Mouse (Mus musculus) cerebellum, postnatal 14 days (tissue): ENCODE measurements around the gene Gm17490.
A peak's percentile ranks its signal among the peaks of the same experiment; 100 is the strongest.
"Not testable (repeated sequence)": the region's sequence is repeated elsewhere in the genome, so short reads cannot be mapped to it uniquely, and the experiment has no call there.

ENCODE experiments used
- DNase-seq, 2 experiments: peaks; one replicate each; pipeline ENCODE4 v3.0.0; 2021; ENCODE audit warnings: mixed read lengths in 2 of 2

Gm17490 gene

GRCm38 (mm10) chr2:11623173-11623572 lies 2.9 kb downstream of the Gm17490 start:
- DNase-seq, result no peak

GRCm38 (mm10) chr2:11619598-11619997 lies 6.5 kb downstream of the Gm17490 start:
- no peak for DNase-seq

GRCm38 (mm10) chr2:11616846-11617245 lies 9.2 kb downstream of the Gm17490 start:
- DNase-seq, result no peak

- DNase-seq, result not testable (repeated sequence)
These were observed 13.1 kb downstream of the Gm17490 start for GRCm38 (mm10) chr2:11612939-11613338.

- not testable (repeated sequence) for DNase-seq
These were observed 19.3 kb downstream of the Gm17490 start for GRCm38 (mm10) chr2:11606718-11607117.

- no peak for DNase-seq
These were observed 21.2 kb downstream of the Gm17490 start for GRCm38 (mm10) chr2:11604911-11605310.

- DNase-seq, result no peak
These were observed 22.0 kb downstream of the Gm17490 start, which contains the start of gene Rbm17 for GRCm38 (mm10) chr2:11604053-11604452. Rbm17 (minus strand) TSS chr2:11604153.

- peak; percentile 96 to 98 for DNase-seq
These were observed 23.3 kb downstream of the Gm17490 start for GRCm38 (mm10) chr2:11602506-11603489.

- no peak for DNase-seq
These were observed 24.3 kb downstream of the Gm17490 start for GRCm38 (mm10) chr2:11601795-11602194.

GRCm38 (mm10) chr2:11597906-11598305 lies 28.2 kb downstream of the Gm17490 start:
- DNase-seq, result no peak

- no peak for DNase-seq
These were observed 29.4 kb downstream of the Gm17490 start for GRCm38 (mm10) chr2:11596690-11597089.

- no peak for DNase-seq
These were observed 38.1 kb downstream of the Gm17490 start for GRCm38 (mm10) chr2:11587996-11588395.

GRCm38 (mm10) chr2:11579399-11579798 lies 46.7 kb downstream of the Gm17490 start:
- DNase-seq, result no peak

GRCm38 (mm10) chr2:11578187-11578586 lies 47.9 kb downstream of the Gm17490 start:
- no peak for DNase-seq
